Mouse (Mus musculus): ENCODE data around the gene Ahcyl1.

GRCm38 (mm10) chr3:107743650-107744049 is 47.3 kb upstream of the Ahcyl1 start:
- TF ChIP-seq CTCF (IDR thresholded peaks at IDR 0.05; ENCODE audit: low read depth, low read length) (no peak), TAL1 (conservative IDR thresholded peaks at IDR 0.05; ENCODE audit: low read depth, low read length) (no peak)

Data from G1E (cell line).